20 mouse cellular contexts compared by ENCODE assay signal in the genomic region with DNA sequence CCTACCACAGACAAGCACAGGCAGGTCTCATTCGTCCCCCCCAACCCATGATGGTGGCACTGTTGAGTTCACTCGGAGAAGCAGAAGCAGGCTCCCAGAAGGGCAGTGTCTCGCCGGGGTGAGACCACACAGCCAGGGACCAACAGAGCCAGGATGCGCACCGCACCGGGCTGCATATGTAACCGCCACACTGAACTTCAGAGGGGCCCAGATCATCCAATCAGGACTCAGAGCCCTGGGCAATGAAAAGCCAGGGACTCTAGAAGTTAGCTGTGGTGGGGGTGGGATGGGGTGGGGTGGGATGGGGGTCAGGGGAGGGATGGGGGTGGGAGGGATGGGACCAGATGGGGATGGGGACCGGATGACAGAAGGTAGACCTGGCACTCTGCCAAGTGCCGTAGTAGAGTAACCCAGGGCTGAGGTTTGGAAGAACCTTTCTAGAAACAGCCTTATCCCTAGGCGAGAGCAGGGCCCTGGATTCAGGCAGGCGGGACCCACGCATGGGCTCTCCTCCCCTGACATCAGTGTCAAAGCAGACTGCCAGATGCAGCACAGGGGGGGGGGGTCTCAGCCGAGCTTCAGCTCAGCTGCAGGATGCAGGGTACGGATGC. TPM values are rescaled to one million over a fixed set of nuclear protein-coding genes. Genes with fewer than 3 reads are reported as not detected.
"Had no signal": no experiment of that assay in that cellular context is flagged by ENCODE, and none has a peak within 500 bp of the region (broad histone marks: within the 10 kb centered on the region; RNA-seq: fewer than 3 reads in every experiment).

No protein-coding gene starts in this region.

- H3K4me2 ChIP-seq: liver, embryonic 11.5 days; liver, embryonic 15.5 days; midbrain, embryonic 11.5 days; neural tube, embryonic 13.5 days had no signal

- DNase-seq: kidney, adult 18-20 months; kidney, postnatal 10 days; kidney, postnatal 4 days; lung, adult 2 months; lung, postnatal 10 days; right cerebral cortex, adult 18-20 months; right cerebral cortex, postnatal 25 days; thymus, postnatal 36 days had no signal

- H3K4me3 ChIP-seq: layer of hippocampus, adult 2 months; limb, embryonic 10.5 days; liver, embryonic 15.5 days; megakaryocyte, embryonic 14.5 days; neural tube, embryonic 13.5 days had no signal

- H3K27ac ChIP-seq: layer of hippocampus, adult 2 months; limb, embryonic 10.5 days; liver, embryonic 15.5 days; macrophage; neural tube, embryonic 13.5 days had no signal

- H3K27me3 ChIP-seq: neural tube, embryonic 13.5 days had no signal

- H3K36me3 ChIP-seq: limb, embryonic 10.5 days; liver, embryonic 15.5 days; neural tube, embryonic 13.5 days had no signal

- H3K9ac ChIP-seq: liver, embryonic 15.5 days; neural tube, embryonic 13.5 days had no signal

- H3K9me3 ChIP-seq: limb, embryonic 10.5 days; liver, embryonic 15.5 days; megakaryocyte, embryonic 14.5 days; neural tube, embryonic 13.5 days had no signal

RNA-seq across cellular contexts. Expression of a gene that starts 1.8 kb away (rescaled TPM):
- total RNA-seq: layer of hippocampus, adult 2 months; layer of hippocampus, postnatal 10 days had no signal
- polyA plus RNA-seq: macrophage; midbrain, postnatal 0 days; small intestine, adult 2 months had no signal

RNA-seq across cellular contexts. Expression of a gene that starts 33.3 kb away (rescaled TPM):
- total RNA-seq: layer of hippocampus, adult 2 months; left cerebral cortex, postnatal 10 days; midbrain, postnatal 0 days had no signal
- polyA plus RNA-seq: midbrain, embryonic 11.5 days; midbrain, postnatal 0 days; neural tube, embryonic 13.5 days; small intestine, adult 2 months had no signal
